In the genomic region with DNA sequence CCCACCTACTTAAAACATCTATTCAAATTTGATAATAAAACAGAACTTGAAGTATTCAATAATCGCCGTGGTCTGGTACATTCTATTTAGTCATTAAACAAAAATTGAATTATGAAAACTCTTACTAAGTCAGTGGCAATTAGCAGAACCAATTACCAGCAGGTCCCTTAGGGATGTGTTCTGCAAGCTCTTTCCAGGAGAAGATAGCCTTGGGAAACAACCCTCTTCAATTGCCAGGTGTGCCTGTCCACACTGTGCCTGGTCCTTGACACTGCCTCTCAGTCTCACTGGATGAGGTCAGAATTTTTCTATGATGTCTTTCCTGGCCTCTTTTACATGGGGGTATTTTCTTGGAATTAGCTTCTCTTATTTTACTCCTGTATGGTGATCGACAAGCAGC, we compare ENCODE assay signal across 20 mouse cellular contexts.
DNase-seq lines count a peak whose midpoint lies in the region; ATAC-seq and TF ChIP-seq lines count a peak whose summit lies in the region.
"Had no signal": no experiment of that assay in that cellular context is flagged by ENCODE, and none has a peak within 500 bp of the region (broad histone marks: within the 10 kb centered on the region; RNA-seq: fewer than 3 reads in every experiment).

No protein-coding gene starts in this region.

- H3K4me3 ChIP-seq in midbrain, embryonic 11.5 days (ENCODE audit: low read depth, low read length): no peak overlapping the region
- H3K4me3 ChIP-seq in midbrain, embryonic 10.5 days: no peak overlapping the region
- no peak overlapping the region for H3K4me3 ChIP-seq in limb, embryonic 14.5 days (replicated peaks; ENCODE audit: low read length)
- H3K4me3 ChIP-seq in gastrocnemius, adult 2 months: no peak overlapping the region
- H3K4me3 ChIP-seq: erythroblast, embryonic 14.5 days; layer of hippocampus, adult 2 months; midbrain, embryonic 12.5 days had no signal

- no peaks in the 10 kb centered on the region for H3K9me3 ChIP-seq in midbrain, embryonic 11.5 days (ENCODE audit: control insufficient read depth, low read length)
- no peaks in the 10 kb centered on the region for H3K9me3 ChIP-seq in midbrain, embryonic 10.5 days (replicated peaks)
- no peaks in the 10 kb centered on the region for H3K9me3 ChIP-seq in limb, embryonic 14.5 days (ENCODE audit: control insufficient read depth, low read length)
- H3K9me3 ChIP-seq: midbrain, embryonic 12.5 days had no signal

- no peak for TF ChIP-seq POLR2A in limb, embryonic 14.5 days (IDR thresholded peaks at IDR 0.05; ENCODE audit: borderline replicate concordance, extremely low read depth, insufficient read depth, insufficient read length)

- peak; percentile 4 for DNase-seq in cerebellum, adult 11-12 months
- no peak for DNase-seq in cerebellum, postnatal 4 days (ENCODE audit: low spot score in 2 of 2)
- peak; percentile 33 for DNase-seq in midbrain, embryonic 11.5 days (ENCODE audit: low spot score, missing footprints)
- no peak for DNase-seq in midbrain, embryonic 10.5 days (ENCODE audit: low spot score)
- DNase-seq in limb, embryonic 14.5 days (ENCODE audit: low spot score): no peak
- DNase-seq in embryo, embryonic 10 days (ENCODE audit: low spot score): no peak
- DNase-seq in gastrocnemius, adult 2 months: no peak
- DNase-seq in layer of hippocampus, postnatal 10 days (ENCODE audit: low spot score in 2 of 2): no peak
- DNase-seq: cerebellum, adult 8-10 months; gastrocnemius, postnatal 25 days; heart, postnatal 4 days; lung, postnatal 14 days; thymus, adult 2 months had no signal

- peaks cover 5% of the 10 kb centered on the region; the same call in 1 of the 2 replicates for H3K4me1 ChIP-seq in midbrain, embryonic 11.5 days (ENCODE audit: control insufficient read depth, insufficient read depth, low read length)
- H3K4me1 ChIP-seq in midbrain, embryonic 10.5 days: peaks cover 14% of the 10 kb centered on the region
- H3K4me1 ChIP-seq in limb, embryonic 14.5 days (ENCODE audit: control insufficient read depth, insufficient read depth, low read length): peaks cover 20% of the 10 kb centered on the region

- no peaks in the 10 kb centered on the region for H3K36me3 ChIP-seq in midbrain, embryonic 11.5 days (ENCODE audit: control insufficient read depth, insufficient read depth, low read length)
- no peaks in the 10 kb centered on the region for H3K36me3 ChIP-seq in midbrain, embryonic 10.5 days
- H3K36me3 ChIP-seq in limb, embryonic 14.5 days (ENCODE audit: control insufficient read depth, insufficient read depth, low read length): no peaks in the 10 kb centered on the region
- H3K36me3 ChIP-seq: midbrain, embryonic 12.5 days had no signal

- H3K27me3 ChIP-seq in midbrain, embryonic 11.5 days (ENCODE audit: control insufficient read depth, insufficient read depth, low read length): no peaks in the 10 kb centered on the region
- H3K27me3 ChIP-seq in midbrain, embryonic 10.5 days (ENCODE audit: low read depth, poor library complexity, severe bottlenecking): no peaks in the 10 kb centered on the region
- H3K27me3 ChIP-seq in limb, embryonic 14.5 days (ENCODE audit: control insufficient read depth, insufficient read depth, low read length): no peaks in the 10 kb centered on the region
- H3K27me3 ChIP-seq: midbrain, embryonic 12.5 days; Patski had no signal

- H3K27ac ChIP-seq in midbrain, embryonic 11.5 days (ENCODE audit: low read depth, low read length): no peak overlapping the region
- H3K27ac ChIP-seq in midbrain, embryonic 10.5 days (replicated peaks): no peak overlapping the region
- no peak overlapping the region for H3K27ac ChIP-seq in limb, embryonic 14.5 days (replicated peaks; ENCODE audit: low read depth, low read length)
- no peak overlapping the region for H3K27ac ChIP-seq in gastrocnemius, adult 2 months
- H3K27ac ChIP-seq: layer of hippocampus, adult 2 months; liver, embryonic 14.5 days had no signal

- no peak overlapping the region for H3K9ac ChIP-seq in midbrain, embryonic 11.5 days (ENCODE audit: low read length)
- H3K9ac ChIP-seq in limb, embryonic 14.5 days (ENCODE audit: low read depth, low read length, severe bottlenecking): no peak overlapping the region
- H3K9ac ChIP-seq: forebrain, postnatal 0 days; liver, embryonic 14.5 days; midbrain, embryonic 12.5 days had no signal

- intact Hi-C loops in gastrocnemius, adult 2 months (cut with DNase I): no loop called here

- 92% methylated on average over 3 of the region's 3 CpGs for WGBS in midbrain, embryonic 11.5 days
- WGBS in midbrain, embryonic 10.5 days: 93% methylated on average over 3 of the region's 3 CpGs
- 51% methylated on average over 3 of the region's 3 CpGs for WGBS in limb, embryonic 14.5 days

- H3K4me2 ChIP-seq in midbrain, embryonic 11.5 days: no peak overlapping the region
- peak overlapping the region; percentile 36 for H3K4me2 ChIP-seq in limb, embryonic 14.5 days (replicated peaks; ENCODE audit: low read depth, low read length, severe bottlenecking)
- H3K4me2 ChIP-seq: heart, embryonic 11.5 days; midbrain, embryonic 12.5 days had no signal

- TF ChIP-seq CTCF in gastrocnemius, adult 2 months (IDR thresholded peaks at IDR 0.05): no peak

- no peak for ATAC-seq in midbrain, embryonic 11.5 days (ENCODE audit: low FRiP score)
- 0 out of 2 replicates have a peak, but pooled peaks have one; percentile 37 for ATAC-seq in limb, embryonic 14.5 days (ENCODE audit: low FRiP score, low read depth)
- ATAC-seq: forebrain, postnatal 0 days; Patski had no signal

Comparison
In these comparisons a context has a peak if more than half of its experiments do, and no peak if none do; other contexts are left out.
1. DNase-seq: peak in cerebellum, adult 11-12 months (single experiment) and midbrain, embryonic 11.5 days (single experiment); none in cerebellum, postnatal 4 days (0 of 2), midbrain, embryonic 10.5 days (single experiment), limb, embryonic 14.5 days (single experiment), embryo, embryonic 10 days (single experiment), gastrocnemius, adult 2 months (single experiment) and layer of hippocampus, postnatal 10 days (0 of 2).